Mouse (Mus musculus) C2C12 (cell line): ENCODE measurements around the gene Cd3e.

Experiments used
- CEBPB ChIP-seq: IDR thresholded peaks from one replicate; pipeline ENCODE4 v1.6.1; 2011; ENCODE audit warnings: low read depth, mild to moderate bottlenecking, control low read depth, moderate library complexity
- CTCF ChIP-seq: IDR thresholded peaks from one replicate; pipeline ENCODE4 v1.5.1; 2011; ENCODE audit not compliant: control insufficient read depth, insufficient read depth, insufficient read length
- FOSL1 ChIP-seq: IDR thresholded peaks from one replicate; pipeline ENCODE4 v1.8.0; 2011; ENCODE audit warnings: mild to moderate bottlenecking, low read length; ENCODE audit not compliant: poor library complexity, insufficient read depth, severe bottlenecking
- MAX ChIP-seq: IDR thresholded peaks from one replicate; pipeline ENCODE4 v1.6.1; 2011; ENCODE audit warnings: mild to moderate bottlenecking, control low read depth
- MYOD1 ChIP-seq: IDR thresholded peaks from one replicate; pipeline ENCODE4 v1.6.1; 2011; ENCODE audit warnings: low read depth; ENCODE audit not compliant: control insufficient read depth, insufficient read length
- MYOG ChIP-seq: IDR thresholded peaks from one replicate; pipeline ENCODE4 v1.6.1; 2011; ENCODE audit not compliant: control insufficient read depth, insufficient read length; ENCODE audit errors: extremely low read depth

DNA sequence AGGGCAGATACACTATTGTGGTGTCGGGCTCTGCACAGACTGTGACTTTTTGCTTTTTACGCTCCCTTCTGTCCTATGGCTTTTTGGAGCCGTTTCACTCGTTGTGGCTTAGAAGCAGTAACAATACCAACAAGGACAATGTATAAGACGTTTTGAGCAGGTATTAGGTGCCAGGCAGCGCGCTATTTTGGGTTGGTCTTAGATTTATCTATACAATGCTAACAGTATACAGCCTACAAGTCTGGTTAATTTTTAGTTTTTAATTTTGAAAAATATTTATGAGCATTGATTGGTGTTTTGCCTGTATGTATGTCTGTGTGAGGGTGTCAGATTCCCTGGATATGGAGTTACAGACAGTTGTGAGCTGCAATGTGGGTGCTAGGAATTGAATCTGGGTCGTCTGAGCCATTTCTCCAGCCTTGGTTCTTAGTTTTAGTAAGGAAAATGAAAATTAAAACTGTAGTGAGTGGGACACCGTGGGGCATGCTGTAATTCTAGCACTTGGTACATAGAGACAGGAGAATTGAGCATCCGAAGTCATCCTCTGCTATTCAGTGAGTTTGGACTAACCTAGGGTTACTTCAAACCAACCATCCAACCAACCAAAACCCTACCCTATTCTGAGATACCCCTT lies 43.5 kb downstream of the Cd3e start:
- TF ChIP-seq CTCF (no peak), MAX (no peak), MYOD1 (no peak), MYOG (no peak), FOSL1 (no peak), CEBPB (no peak)
